Mouse (Mus musculus) CH12.LX (cell line): ENCODE measurements around the gene Perm1. TPM values are rescaled to one million over a fixed set of nuclear protein-coding genes. Genes with fewer than 3 reads are reported as not detected.

Experiments
- DNase-seq: peaks from one replicate; pipeline ENCODE4 v3.0.0-alpha.2; 2013; ENCODE audit errors: extremely low read depth
- H3K27ac ChIP-seq: 2 replicates; pipeline ENCODE4 v1.5.1; 2012; ENCODE audit warnings: low read depth, mild to moderate bottlenecking, control low read depth, moderate library complexity; ENCODE audit not compliant: insufficient read depth
- H3K27me3 ChIP-seq: replicated peaks from 2 replicates; pipeline ENCODE3; 2012; ENCODE audit warnings: inconsistent platforms
- H3K36me3 ChIP-seq, 2 experiments: replicated peaks in 1 of 2; 2 replicates each; pipeline versions ENCODE3 to v1.6.1; 2012; ENCODE audit warnings: inconsistent platforms in 1 of 2, low read length in 1 of 2, mild to moderate bottlenecking in 1 of 2, mixed read lengths in 1 of 2, moderate library complexity in 1 of 2; ENCODE audit not compliant: control insufficient read depth in 1 of 2, insufficient read depth in 1 of 2
- H3K4me1 ChIP-seq, 2 experiments: 2 replicates each; pipeline ENCODE4 v1.6.1; 2012; ENCODE audit warnings: inconsistent platforms in 1 of 2, moderate library complexity in 1 of 2; ENCODE audit not compliant: insufficient read depth in 2 of 2, control insufficient read depth in 1 of 2
- H3K4me2 ChIP-seq: 2 replicates; pipeline ENCODE4 v1.6.1; 2012; ENCODE audit warnings: low read depth, mild to moderate bottlenecking, control low read depth; ENCODE audit not compliant: poor library complexity, insufficient read depth, severe bottlenecking
- H3K4me3 ChIP-seq, 3 experiments: fragments of 150-350 bp in 1 of 3; sonication (generic) in 1 of 3; replicated peaks in 1 of 3; 2 replicates each; pipeline versions ENCODE3 to v1.5.1; 2011 to 2012; ENCODE audit warnings: low read depth in 2 of 3, low read length in 2 of 3, mild to moderate bottlenecking in 2 of 3, moderate library complexity in 2 of 3, control low read depth in 1 of 3, improper control_type of control experiment in 1 of 3, inconsistent platforms in 1 of 3, mixed read lengths in 1 of 3; ENCODE audit not compliant: poor library complexity in 1 of 3
- H3K79me2 ChIP-seq: replicated peaks from 2 replicates; pipeline ENCODE4 v1.6.1; 2012; ENCODE audit warnings: mild to moderate bottlenecking, moderate library complexity; ENCODE audit not compliant: control insufficient read depth, poor library complexity, insufficient read depth, severe bottlenecking; ENCODE audit errors: extremely low read depth
- H3K9ac ChIP-seq: 2 replicates; pipeline ENCODE4 v1.6.1; 2012; ENCODE audit warnings: low read depth, mild to moderate bottlenecking, control low read depth, moderate library complexity; ENCODE audit not compliant: insufficient read depth
- H3K9me3 ChIP-seq: replicated peaks from 2 replicates; pipeline ENCODE3; 2012; ENCODE audit warnings: low read length, inconsistent platforms, mixed read lengths
- CHD1 ChIP-seq: IDR thresholded peaks from 2 replicates; pipeline ENCODE4 v1.6.1; 2012; ENCODE audit warnings: low read depth, low read length, improper control_type of control experiment, inconsistent platforms
- CHD2 ChIP-seq: IDR thresholded peaks from 2 replicates; pipeline ENCODE4 v1.6.1; 2011; ENCODE audit warnings: low read length, improper control_type of control experiment
- ELF1 ChIP-seq: IDR thresholded peaks from 2 replicates; pipeline ENCODE4 v1.6.1; 2014; ENCODE audit warnings: low read depth, mild to moderate bottlenecking, inconsistent platforms, low read length, improper control_type of control experiment
- EP300 ChIP-seq: IDR thresholded peaks from 2 replicates; pipeline ENCODE4 v1.6.1; 2011; ENCODE audit warnings: low read length, improper control_type of control experiment
- ETS1 ChIP-seq: conservative IDR thresholded peaks from 2 replicates; pipeline ENCODE4 v1.6.1; 2012; ENCODE audit warnings: low read depth, mild to moderate bottlenecking, inconsistent platforms, low read length, improper control_type of control experiment, moderate library complexity
- IRF4 ChIP-seq: IDR thresholded peaks from 2 replicates; pipeline ENCODE4 v1.6.1; 2014; ENCODE audit warnings: low read depth, mild to moderate bottlenecking, inconsistent platforms, low read length, improper control_type of control experiment
- JUN ChIP-seq: IDR thresholded peaks from 2 replicates; pipeline ENCODE4 v1.6.1; 2011; ENCODE audit warnings: low read depth, mild to moderate bottlenecking, low read length, improper control_type of control experiment, moderate library complexity; ENCODE audit not compliant: insufficient read depth
- JUND ChIP-seq: conservative IDR thresholded peaks from 2 replicates; pipeline ENCODE4 v1.6.1; 2011; ENCODE audit warnings: low read depth, low read length, improper control_type of control experiment
- MAFK ChIP-seq: IDR thresholded peaks from 2 replicates; pipeline ENCODE4 v1.6.1; 2011; ENCODE audit warnings: low read length, improper control_type of control experiment; ENCODE audit not compliant: insufficient replicate concordance
- MAX ChIP-seq: IDR thresholded peaks from 2 replicates; pipeline ENCODE4 v1.6.1; 2011; ENCODE audit warnings: low read length, improper control_type of control experiment
- MEF2A ChIP-seq: IDR thresholded peaks from 2 replicates; pipeline ENCODE4 v1.6.1; 2014; ENCODE audit warnings: low read depth, mild to moderate bottlenecking, inconsistent platforms, low read length, improper control_type of control experiment, borderline replicate concordance
- MXI1 ChIP-seq: IDR thresholded peaks from 2 replicates; pipeline ENCODE4 v1.6.1; 2011; ENCODE audit warnings: mild to moderate bottlenecking, low read depth, low read length, improper control_type of control experiment
- NELFE ChIP-seq: IDR thresholded peaks from 2 replicates; pipeline ENCODE4 v1.6.1; 2011; ENCODE audit warnings: low read depth, low read length, improper control_type of control experiment
- NRF1 ChIP-seq: IDR thresholded peaks from 2 replicates; pipeline ENCODE4 v1.6.1; 2014; ENCODE audit warnings: low read depth, mild to moderate bottlenecking, inconsistent platforms, low read length, improper control_type of control experiment, moderate library complexity
- PAX5 ChIP-seq: IDR thresholded peaks from 2 replicates; pipeline ENCODE4 v1.6.1; 2012; ENCODE audit warnings: low read length, inconsistent platforms, mixed read lengths
- POLR2A ChIP-seq: IDR thresholded peaks from 2 replicates; pipeline ENCODE4 v1.6.1; 2011; ENCODE audit warnings: low read depth, mild to moderate bottlenecking, improper control_type of control experiment, low read length
- RAD21 ChIP-seq: IDR thresholded peaks from 2 replicates; pipeline ENCODE4 v1.6.1; 2011; ENCODE audit warnings: low read depth, mild to moderate bottlenecking, low read length, improper control_type of control experiment, moderate library complexity
- RCOR1 ChIP-seq: conservative IDR thresholded peaks from 2 replicates; pipeline ENCODE4 v1.6.1; 2012; ENCODE audit warnings: low read depth, mild to moderate bottlenecking, inconsistent platforms, low read length, improper control_type of control experiment
- TBP ChIP-seq: conservative IDR thresholded peaks from 2 replicates; pipeline ENCODE4 v1.6.1; 2011; ENCODE audit warnings: low read depth, low read length, improper control_type of control experiment
- USF1 ChIP-seq: IDR thresholded peaks from 2 replicates; pipeline ENCODE4 v1.6.1; 2014; ENCODE audit warnings: low read depth, mild to moderate bottlenecking, inconsistent platforms, low read length, improper control_type of control experiment
- ZMIZ1 ChIP-seq: IDR thresholded peaks from 2 replicates; pipeline ENCODE4 v1.6.1; 2012; ENCODE audit warnings: low read depth, mild to moderate bottlenecking, inconsistent platforms, low read length, improper control_type of control experiment
- ZNF384 ChIP-seq: IDR thresholded peaks from 2 replicates; pipeline ENCODE4 v1.6.1; 2012; ENCODE audit warnings: low read depth, low read length, improper control_type of control experiment, inconsistent platforms
- dilution Hi-C: fragments of 300-500 bp; cut with MboI; formaldehyde crosslinking; loops from 2 replicates; pipeline ENCODE4 v1.14.3; 2020; ENCODE audit warnings: low sequenced_read_pairs; ENCODE audit not compliant: extremely low pct_unique_long_range_greater_than_20kb, extremely low pct_ligation_motif_present
- in situ Hi-C: fragments of 300-500 bp; cut with MboI; formaldehyde crosslinking; loops from 3 replicates; pipeline ENCODE4 v1.14.3; 2019; ENCODE audit warnings: low sequenced_read_pairs, low pct_ligation_motif_present, low pct_unique_long_range_greater_than_20kb, mixed read lengths
- polyA plus RNA-seq: library from polyadenylated mRNA; unstranded; fragments of >175 nt; gene quantifications from 2 replicates; pipeline ENCODE4 v1.2.1, GENCODE M21; 2012; ENCODE audit warnings: low read depth; ENCODE audit not compliant: insufficient read length
- total RNA-seq, 2 experiments: library from RNA; depleted of rRNA; stranded (reverse); fragments of 300-350 nt in 1 of 2; fragments of >200 nt in 1 of 2; gene quantifications; 2 replicates each; pipeline ENCODE4 v1.2.3; 2012 to 2014

Gene Perm1
- total and polyA plus RNA-seq, 3 experiments: 0.08 to 0.43 TPM; not detected in 1

GRCm38 (mm10) chr4:156193906-156194305 lies 21.8 kb upstream of the Perm1 start:
- H3K4me1 ChIP-seq: peaks cover 4 to 17% of the 10 kb centered on the region in 2 experiments
- in situ Hi-C loops: no loop called here
- H3K4me2 ChIP-seq: no peak overlapping the region

GRCm38 (mm10) chr4:156194346-156194745 lies 21.3 kb upstream of the Perm1 start:
- Histone ChIP-seq H3K4me2 (no peak overlapping the region), H3K27me3 (peaks cover 15% of the 10 kb centered on the region), H3K79me2 (no peaks in the 10 kb centered on the region), H3K9ac (no peak overlapping the region), H3K27ac (no peak overlapping the region), H3K4me3 (no peak overlapping the region), H3K36me3 (no peaks in the 10 kb centered on the region), H3K9me3 (no peaks in the 10 kb centered on the region), H3K4me1 (peaks cover 4 to 17% of the 10 kb centered on the region in 2 experiments)
- in situ Hi-C loops (no loop called here), dilution Hi-C loops (no loop called here)
- DNase-seq: no peak
- no peak for TF ChIP-seq CHD2
- TF ChIP-seq PAX5: no peak
- no peak for TF ChIP-seq ZNF384
- no peak for TF ChIP-seq RAD21
- no peak for TF ChIP-seq ETS1
- TF ChIP-seq JUN: no peak
- no peak for TF ChIP-seq MAX
- TF ChIP-seq EP300: no peak
- no peak for TF ChIP-seq MXI1
- TF ChIP-seq MAFK: no peak
- no peak for TF ChIP-seq NRF1
- TF ChIP-seq RCOR1: no peak
- TF ChIP-seq ZMIZ1: no peak
- TF ChIP-seq JUND: no peak
- no peak for TF ChIP-seq NELFE
- TF ChIP-seq MEF2A: no peak
- no peak for TF ChIP-seq POLR2A
- no peak for TF ChIP-seq USF1
- no peak for TF ChIP-seq TBP

More at GRCm38 (mm10) chr4:156193906-156194305, 21.8 kb upstream of the Perm1 start:
- H3K4me3 ChIP-seq: no peak overlapping the region
- peaks cover 15% of the 10 kb centered on the region for H3K27me3 ChIP-seq
- TF ChIP-seq CHD1 (no peak), MAX (no peak), ELF1 (no peak), IRF4 (no peak), ETS1 (no peak)
- DNase-seq: no peak
- no peak overlapping the region for H3K27ac ChIP-seq
- H3K9ac ChIP-seq: no peak overlapping the region
- dilution Hi-C loops: no loop called here
- no peaks in the 10 kb centered on the region for H3K36me3 ChIP-seq
- no peaks in the 10 kb centered on the region for H3K79me2 ChIP-seq
- H3K9me3 ChIP-seq: no peaks in the 10 kb centered on the region
